Mouse (Mus musculus) kidney, adult 11 months (tissue): Measurements from ENCODE around the gene Apaf1.

ENCODE experiments used
- DNase-seq: peaks from one replicate; pipeline ENCODE4 v3.0.0; 2022

Apaf1 gene

GRCm38 (mm10) chr10:91082550-91083392, at the start of gene Apaf1, which contains the start of gene Ikbip:
Gene Apaf1, minus strand, starts transcription at chr10:91082770.
Gene Ikbip, plus strand, starts transcription at chr10:91082940.
- DNase-seq, result peak; percentile 100

GRCm38 (mm10) chr10:91131565-91131964, 49.0 kb upstream of the Apaf1 start:
- no peak for DNase-seq

DNA sequence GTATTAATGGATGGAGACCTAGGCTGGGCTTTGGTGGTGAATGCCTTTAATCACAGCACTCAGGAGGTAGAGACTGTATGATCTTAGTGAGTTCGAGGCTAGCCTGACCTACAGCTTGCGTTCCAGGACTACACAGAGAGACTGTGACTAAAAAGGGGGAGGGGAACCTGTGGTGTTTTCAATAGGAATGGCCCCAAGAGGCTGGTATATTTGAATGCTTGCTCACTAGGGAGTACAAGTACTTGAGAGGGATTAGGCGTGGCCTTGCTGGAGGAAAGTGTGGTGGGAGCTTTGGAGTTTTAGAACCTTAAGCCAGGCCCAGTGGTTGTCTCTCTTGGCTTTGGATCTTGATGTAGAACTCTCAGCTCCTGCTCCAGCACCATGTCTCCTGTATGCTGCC, 48.2 kb upstream of the Apaf1 start:
- DNase-seq, result no peak

DNA sequence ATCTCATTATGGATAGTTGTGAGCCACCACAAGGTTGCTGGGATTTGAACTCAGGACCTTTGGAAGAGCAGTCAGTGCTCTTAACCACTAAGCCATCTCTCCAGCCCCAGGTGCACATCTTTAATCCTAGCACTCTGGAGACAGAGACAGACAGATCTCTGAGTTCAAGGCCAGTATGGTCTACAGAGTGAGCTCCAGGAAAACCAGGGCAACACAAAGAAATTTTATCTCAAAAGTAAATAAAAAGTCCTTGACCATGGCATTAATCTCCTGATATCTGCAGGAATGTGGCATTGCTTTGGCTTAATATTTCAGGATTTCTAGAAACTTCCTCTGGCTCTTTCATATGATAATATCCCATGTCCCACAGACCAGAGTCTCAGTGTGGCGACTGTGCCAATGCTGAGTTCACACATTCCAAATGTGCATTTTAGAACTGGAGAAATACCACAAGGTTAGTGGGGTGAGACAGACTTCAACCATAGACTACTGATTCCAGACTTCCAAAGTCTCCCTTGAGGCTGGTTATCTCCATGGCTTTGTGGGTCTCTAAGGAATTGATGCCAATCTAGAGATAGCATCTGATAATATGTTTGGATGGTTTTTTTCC, 46.1 kb upstream of the Apaf1 start:
- DNase-seq, result peak; percentile 70

GRCm38 (mm10) chr10:91127395-91127794, 44.8 kb upstream of the Apaf1 start:
- DNase-seq, result no peak

DNA sequence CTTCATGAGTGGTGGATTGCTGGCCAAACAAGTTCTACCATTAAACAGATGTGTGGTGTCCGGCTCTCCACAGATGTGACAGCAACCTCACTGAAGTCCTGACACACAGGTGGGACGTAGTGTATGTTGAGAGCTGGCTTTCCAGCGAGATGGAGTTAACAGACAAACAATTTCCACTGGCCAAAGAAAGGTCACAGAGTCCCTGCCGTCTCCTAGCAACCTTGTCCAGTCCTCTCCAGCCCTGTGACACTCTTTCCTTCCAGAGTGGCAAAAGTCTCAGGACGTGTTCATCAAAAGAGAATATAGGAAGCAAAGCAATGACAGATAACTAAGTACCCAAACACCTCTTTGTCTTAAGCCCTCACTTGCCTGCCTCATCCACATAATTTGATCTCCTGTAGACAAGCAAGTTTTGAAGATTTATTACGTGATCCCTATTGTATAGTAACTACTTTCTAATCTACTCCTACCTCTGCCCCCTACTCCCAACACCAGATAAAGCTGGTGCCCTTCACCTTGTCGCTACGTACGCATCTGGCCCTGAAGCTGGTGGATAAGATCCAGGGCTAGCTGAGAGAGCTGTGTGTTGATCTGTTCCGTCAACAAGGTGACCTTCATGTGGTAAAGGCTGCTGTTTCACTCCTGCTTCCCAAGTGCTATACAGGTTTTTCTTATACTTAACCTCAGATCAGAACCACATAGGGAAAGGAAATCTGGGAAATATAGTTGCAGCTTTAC, 44.2 kb upstream of the Apaf1 start:
- peak; percentile 57 for DNase-seq

- peak; percentile 98 for DNase-seq
Measured at GRCm38 (mm10) chr10:91123828-91124822, 41.6 kb upstream of the Apaf1 start, which contains the start of gene Slc25a3. Gene Slc25a3, minus strand, starts transcription at chr10:91124059.

DNA sequence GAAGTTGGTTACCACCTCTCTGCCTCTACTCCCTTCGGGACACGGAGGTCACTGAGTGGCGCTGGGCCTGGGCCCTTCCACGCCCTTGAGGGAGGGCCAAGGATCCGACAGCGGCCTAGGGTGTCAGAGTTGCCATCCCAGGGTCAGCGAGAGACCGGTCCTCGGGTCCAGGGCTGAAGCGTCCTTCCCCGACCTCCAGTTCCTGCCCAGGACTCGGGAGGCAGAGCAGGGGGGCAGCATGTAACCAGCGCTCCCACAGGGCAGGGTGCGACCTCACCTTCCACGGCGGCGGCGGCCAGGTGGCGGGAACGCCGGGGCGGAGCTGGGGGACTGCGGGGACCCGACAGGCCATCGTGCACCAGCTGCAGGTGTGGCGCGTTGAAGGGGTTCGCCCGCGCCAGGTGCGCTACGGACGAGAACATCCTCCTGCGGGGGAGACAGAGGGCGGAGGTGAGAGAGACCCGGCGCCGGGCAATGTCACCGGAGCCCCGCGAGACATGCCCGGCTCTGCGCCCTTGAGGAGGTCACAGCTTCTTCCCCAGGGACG, 40.8 kb upstream of the Apaf1 start:
- no peak for DNase-seq

- no peak for DNase-seq
Measured at GRCm38 (mm10) chr10:91122646-91123045, 40.1 kb upstream of the Apaf1 start.

GRCm38 (mm10) chr10:91116958-91117357, 34.4 kb upstream of the Apaf1 start:
- no peak for DNase-seq

GRCm38 (mm10) chr10:91109841-91110240, 27.3 kb upstream of the Apaf1 start:
- no peak for DNase-seq

DNA sequence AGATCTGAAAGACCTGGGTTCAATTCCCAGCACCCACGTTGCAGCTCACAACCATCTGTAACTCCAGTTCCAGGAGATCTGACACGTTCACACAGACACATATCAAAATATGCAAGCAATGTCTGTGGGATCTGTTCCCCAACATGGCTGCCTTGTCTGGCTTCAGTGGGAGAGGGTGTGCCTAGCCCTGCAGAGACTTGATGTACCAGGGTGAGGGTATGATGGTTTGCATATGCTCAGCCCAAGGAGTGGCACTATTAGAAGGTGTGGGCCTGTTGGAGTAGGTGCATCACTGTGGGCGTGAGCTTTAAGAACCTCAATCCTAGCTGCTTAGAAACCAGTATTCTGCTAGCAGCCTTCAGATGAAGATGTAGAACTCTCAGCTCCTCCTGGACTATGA, 23.4 kb upstream of the Apaf1 start:
- DNase-seq, result no peak

DNA sequence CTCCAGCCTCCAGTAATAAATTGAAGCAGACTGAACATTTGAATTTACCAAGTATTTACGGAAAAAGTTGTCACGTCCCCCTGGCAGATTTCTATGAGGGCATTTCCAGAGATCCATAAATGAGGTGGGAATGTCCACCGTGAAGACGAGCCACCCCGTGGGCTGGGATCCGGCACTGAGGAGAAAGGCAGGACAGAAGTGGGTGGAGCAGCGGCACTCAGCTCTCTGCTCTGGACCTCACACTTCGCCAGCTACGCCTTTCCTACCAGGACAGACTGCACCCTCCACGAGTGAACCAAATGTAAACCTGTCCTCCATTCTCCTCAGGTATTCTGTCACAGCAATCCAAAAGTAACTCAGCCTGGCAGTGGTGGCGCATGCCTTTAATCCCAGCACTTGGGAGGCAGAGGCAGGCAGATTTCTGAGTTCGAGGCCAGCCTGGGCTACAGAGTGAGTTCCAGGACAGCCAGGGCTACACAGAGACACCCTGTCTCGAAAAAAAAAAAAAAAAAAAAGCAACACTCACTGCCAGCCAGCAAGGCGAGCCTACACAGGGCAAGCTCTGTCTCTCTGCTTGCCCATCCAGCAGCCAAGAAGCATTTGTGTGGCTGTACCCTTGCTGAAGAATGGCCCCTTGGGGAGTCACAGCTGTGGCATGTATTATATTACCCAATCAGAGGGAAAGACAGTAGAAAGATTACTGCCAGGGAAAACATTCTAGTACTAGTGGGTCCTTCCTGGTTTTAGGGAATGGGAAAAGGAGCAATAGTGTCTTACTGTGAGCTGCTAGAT, 20.4 kb upstream of the Apaf1 start:
- no peak for DNase-seq

GRCm38 (mm10) chr10:91101936-91102335, 19.4 kb upstream of the Apaf1 start:
- no peak for DNase-seq

DNA sequence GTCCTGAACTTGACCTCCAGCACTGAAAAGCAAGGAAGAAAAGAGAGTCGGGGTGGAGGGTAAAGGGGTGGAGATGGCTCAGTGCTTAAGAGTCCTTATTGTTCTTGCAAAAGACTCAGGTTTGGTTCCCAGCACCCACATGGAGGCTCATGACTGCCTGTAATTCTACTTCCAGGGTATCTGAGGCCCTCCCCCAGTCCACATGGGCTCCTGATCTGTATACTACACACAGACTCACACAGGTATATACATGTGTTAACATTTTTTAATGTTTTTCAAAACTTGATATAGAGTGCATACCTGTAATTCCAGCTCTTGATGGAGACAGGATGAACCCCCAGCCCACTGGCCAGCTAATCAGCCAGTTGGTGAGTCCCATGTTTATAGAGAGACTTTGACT, 17.5 kb upstream of the Apaf1 start:
- DNase-seq, result no peak

- DNase-seq, result no peak
Measured at GRCm38 (mm10) chr10:91098056-91098455, 15.5 kb upstream of the Apaf1 start.

GRCm38 (mm10) chr10:91094251-91095104, 11.9 kb upstream of the Apaf1 start:
- DNase-seq, result no peak

DNA sequence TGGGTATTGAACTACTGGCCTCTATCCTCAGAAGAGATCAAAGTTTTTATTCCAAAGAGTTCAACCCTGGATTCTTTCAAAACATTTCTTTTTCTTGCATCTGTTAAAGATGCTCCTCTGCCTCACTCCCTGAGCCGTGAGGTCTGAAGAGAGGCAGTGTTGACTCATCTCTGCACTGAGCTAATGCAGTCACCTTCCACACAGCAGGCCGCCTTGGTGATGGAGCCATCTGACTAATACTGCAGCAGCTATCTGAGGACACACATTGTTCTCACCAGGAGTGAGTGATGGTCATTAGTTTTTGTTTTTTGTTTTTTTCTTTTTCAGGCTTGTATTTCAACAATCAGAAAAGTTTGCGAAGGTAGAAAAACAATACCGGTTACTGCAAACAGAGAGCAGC, 10.2 kb upstream of the Apaf1 start:
- DNase-seq, result no peak

GRCm38 (mm10) chr10:91083393-91083927, 890 bp upstream of the Apaf1 start:
- no peak for DNase-seq

DNA sequence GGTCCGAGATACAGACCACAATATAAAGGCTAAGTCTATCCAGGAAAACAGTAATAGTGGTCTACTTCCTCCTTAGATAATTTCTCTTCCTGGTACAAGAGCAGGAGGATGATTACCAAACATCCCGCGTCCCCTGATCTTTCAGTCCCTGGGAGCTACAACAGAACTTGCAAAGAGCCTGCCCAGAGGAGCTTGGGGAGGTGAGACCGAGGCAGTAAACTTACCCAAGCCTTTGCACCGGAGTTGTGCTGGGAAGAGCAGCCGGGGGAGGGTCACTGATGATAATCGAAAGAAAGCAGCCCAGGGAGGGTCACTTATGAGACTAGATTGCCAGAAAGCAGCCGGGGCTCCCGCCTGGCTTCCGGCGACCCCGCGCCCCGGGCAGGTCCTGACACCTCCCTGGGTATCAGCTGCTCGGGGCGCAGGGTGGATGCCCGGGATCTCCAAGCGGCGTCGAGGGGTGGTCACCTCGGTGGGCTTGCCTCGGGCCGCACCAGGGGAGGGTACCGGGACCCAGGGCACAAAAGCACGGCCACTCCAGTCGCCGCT, 537 bp downstream of the Apaf1 start:
- DNase-seq, result no peak
